Mouse (Mus musculus) forebrain, embryonic 14.5 days (tissue): Measurements from ENCODE around the gene Shisa4. TPM values are rescaled to one million over a fixed set of nuclear protein-coding genes. Genes with fewer than 3 reads are reported as not detected.

Source experiments
- ATAC-seq: fragments of 200-750 bp; cut with Nextera tagmentation; 2 replicates; pipeline ENCODE4 v1.8.0; 2017; ENCODE audit warnings: mild to moderate bottlenecking, moderate library complexity
- DNase-seq: peaks from one replicate; pipeline ENCODE4 v3.0.0-alpha.2; 2015; ENCODE audit warnings: low spot score
- H3K27ac ChIP-seq: fragments of 300-500 bp; sonication (generic); 2 replicates; pipeline ENCODE4 v1.5.1; 2014; ENCODE audit warnings: low read depth, mild to moderate bottlenecking, control low read depth, low read length, moderate library complexity
- H3K27me3 ChIP-seq: fragments of 300-500 bp; sonication (generic); replicated peaks from 2 replicates; pipeline ENCODE4 v1.6.1; 2014; ENCODE audit warnings: low read length, control low read depth, mixed read lengths; ENCODE audit not compliant: control insufficient read depth, insufficient read depth
- H3K36me3 ChIP-seq: fragments of 300-500 bp; sonication (generic); 2 replicates; pipeline ENCODE4 v1.6.1; 2014; ENCODE audit warnings: low read length, control low read depth; ENCODE audit not compliant: control insufficient read depth, insufficient read depth
- H3K4me1 ChIP-seq: fragments of 300-500 bp; sonication (generic); 2 replicates; pipeline ENCODE4 v1.6.1; 2014; ENCODE audit warnings: antibody characterized with exemption, low read length, control low read depth; ENCODE audit not compliant: control insufficient read depth, insufficient read depth
- H3K4me2 ChIP-seq: fragments of 300-500 bp; sonication (generic); 2 replicates; pipeline ENCODE4 v1.6.1; 2014; ENCODE audit warnings: mild to moderate bottlenecking, control low read depth, low read length
- H3K4me3 ChIP-seq: fragments of 300-500 bp; sonication (generic); 2 replicates; pipeline ENCODE4 v1.5.1; 2014; ENCODE audit warnings: low read depth, low read length, control low read depth
- H3K9ac ChIP-seq: fragments of 300-500 bp; sonication (generic); 2 replicates; pipeline ENCODE4 v1.6.1; 2014; ENCODE audit warnings: mild to moderate bottlenecking, low read length, control low read depth, moderate library complexity
- H3K9me3 ChIP-seq: fragments of 300-500 bp; sonication (generic); replicated peaks from 2 replicates; pipeline ENCODE4 v1.6.1; 2016; ENCODE audit warnings: low read length, control low read depth, mixed read lengths; ENCODE audit not compliant: control insufficient read depth
- WGBS: fragments of 180-500 bp; shearing (Covaris S2); extraction: QIAGEN DNeasy Blood & Tissue Kit; methylation state at CpG from one replicate; pipeline ENCODE4 v1.1.7; 2014; 5-methylcytosine and 5-hydroxymethylcytosine counted together
- polyA plus RNA-seq: library from polyadenylated mRNA; unstranded; fragments of >200 nt; fragmentation: Nextera tagmentation; extraction: Ambion mirVana; gene quantifications from 2 replicates; pipeline ENCODE4 v1.2.1, GENCODE M21; 2014

Gene Shisa4
- polyA plus RNA-seq, 1 experiment from 2014 or later, result 62.9 TPM

GRCm38 (mm10) chr1:135359071-135359470, 16.0 kb downstream of the Shisa4 start:
- Histone ChIP-seq H3K27me3 (no peaks in the 10 kb centered on the region), H3K27ac (no peak overlapping the region), H3K36me3 (no peaks in the 10 kb centered on the region), H3K9ac (no peak overlapping the region), H3K4me3 (no peak overlapping the region), H3K9me3 (no peaks in the 10 kb centered on the region; the same call in 1 of the 2 replicates), H3K4me2 (no peak overlapping the region), H3K4me1 (no peaks in the 10 kb centered on the region)
- DNase-seq, result no peak
- ATAC-seq, result no peak
- 27% methylated on average over 2 of the region's 2 CpGs for WGBS

GRCm38 (mm10) chr1:135351953-135352352, 23.1 kb downstream of the Shisa4 start:
- DNase-seq (no peak), ATAC-seq (no peak)
- H3K4me1 ChIP-seq, result no peaks in the 10 kb centered on the region
- H3K9me3 ChIP-seq, result no peaks in the 10 kb centered on the region
- no peak overlapping the region for H3K9ac ChIP-seq
- H3K36me3 ChIP-seq, result no peaks in the 10 kb centered on the region
- no peak overlapping the region for H3K27ac ChIP-seq
- no peak overlapping the region for H3K4me2 ChIP-seq
- no peaks in the 10 kb centered on the region for H3K27me3 ChIP-seq
- 86% methylated on average over 3 of the region's 3 CpGs for WGBS
- H3K4me3 ChIP-seq, result no peak overlapping the region

- WGBS, result 51% methylated on average over 4 of the region's 4 CpGs
- Histone ChIP-seq H3K4me3 (no peak overlapping the region), H3K4me2 (no peak overlapping the region), H3K9ac (no peak overlapping the region), H3K4me1 (no peaks in the 10 kb centered on the region), H3K9me3 (no peaks in the 10 kb centered on the region), H3K27me3 (no peaks in the 10 kb centered on the region), H3K27ac (no peak overlapping the region), H3K36me3 (no peaks in the 10 kb centered on the region)
- no peak for ATAC-seq
- DNase-seq, result peak; percentile 10
These were observed 27.4 kb downstream of the Shisa4 start for GRCm38 (mm10) chr1:135347498-135348169.

GRCm38 (mm10) chr1:135346891-135347290, 28.1 kb downstream of the Shisa4 start:
- 69% methylated on average over 3 of the region's 3 CpGs for WGBS
- H3K4me3 ChIP-seq, result no peak overlapping the region
- no peak for ATAC-seq
- H3K27me3 ChIP-seq, result no peaks in the 10 kb centered on the region
- no peak overlapping the region for H3K9ac ChIP-seq
- no peaks in the 10 kb centered on the region for H3K9me3 ChIP-seq
- no peaks in the 10 kb centered on the region for H3K36me3 ChIP-seq
- DNase-seq, result no peak
- H3K4me2 ChIP-seq, result no peak overlapping the region
- H3K27ac ChIP-seq, result no peak overlapping the region
- H3K4me1 ChIP-seq, result no peaks in the 10 kb centered on the region

- 76% methylated on average over 4 of the region's 4 CpGs for WGBS
- H3K9me3 ChIP-seq, result no peaks in the 10 kb centered on the region
- H3K4me3 ChIP-seq, result no peak overlapping the region
These were observed 31.0 kb downstream of the Shisa4 start for GRCm38 (mm10) chr1:135344026-135344425.

GRCm38 (mm10) chr1:135341947-135342346, 33.1 kb downstream of the Shisa4 start:
- Histone ChIP-seq H3K9me3 (no peaks in the 10 kb centered on the region), H3K4me1 (no peaks in the 10 kb centered on the region), H3K9ac (no peak overlapping the region), H3K4me2 (no peak overlapping the region), H3K27me3 (no peaks in the 10 kb centered on the region), H3K27ac (no peak overlapping the region), H3K36me3 (no peaks in the 10 kb centered on the region), H3K4me3 (no peak overlapping the region)
- DNase-seq (no peak), ATAC-seq (no peak)
- WGBS, result 88% methylated on average over 8 of the region's 8 CpGs

More at GRCm38 (mm10) chr1:135344026-135344425, 31.0 kb downstream of the Shisa4 start:
- DNase-seq, result no peak
- no peak overlapping the region for H3K4me2 ChIP-seq
- no peak for ATAC-seq
- H3K36me3 ChIP-seq, result no peaks in the 10 kb centered on the region
- no peaks in the 10 kb centered on the region for H3K4me1 ChIP-seq
- no peak overlapping the region for H3K27ac ChIP-seq
- no peaks in the 10 kb centered on the region for H3K27me3 ChIP-seq
- H3K9ac ChIP-seq, result no peak overlapping the region

GRCm38 (mm10) chr1:135330578-135330977, 44.5 kb downstream of the Shisa4 start:
- Histone ChIP-seq H3K9me3 (no peaks in the 10 kb centered on the region), H3K4me1 (no peaks in the 10 kb centered on the region), H3K27ac (no peak overlapping the region), H3K4me2 (no peak overlapping the region), H3K9ac (no peak overlapping the region), H3K36me3 (no peaks in the 10 kb centered on the region), H3K4me3 (no peak overlapping the region), H3K27me3 (no peaks in the 10 kb centered on the region)
- no peak for ATAC-seq
- 81% methylated on average over 6 of the region's 6 CpGs for WGBS
- no peak for DNase-seq

- no peak overlapping the region for H3K4me2 ChIP-seq
- no peaks in the 10 kb centered on the region for H3K27me3 ChIP-seq
- 77% methylated on average over 5 of the region's 5 CpGs for WGBS
- no peaks in the 10 kb centered on the region for H3K4me1 ChIP-seq
- no peak overlapping the region for H3K9ac ChIP-seq
- no peaks in the 10 kb centered on the region for H3K9me3 ChIP-seq
- no peak overlapping the region for H3K4me3 ChIP-seq
- H3K36me3 ChIP-seq, result no peaks in the 10 kb centered on the region
- no peak for DNase-seq
- H3K27ac ChIP-seq, result no peak overlapping the region
- no peak for ATAC-seq
These were observed 46.7 kb downstream of the Shisa4 start for GRCm38 (mm10) chr1:135328368-135328767.

- H3K27ac ChIP-seq, result no peak overlapping the region
- no peaks in the 10 kb centered on the region for H3K4me1 ChIP-seq
- no peak overlapping the region for H3K9ac ChIP-seq
- no peak for DNase-seq
- no peak overlapping the region for H3K4me2 ChIP-seq
- H3K27me3 ChIP-seq, result no peaks in the 10 kb centered on the region
- H3K36me3 ChIP-seq, result no peaks in the 10 kb centered on the region
- H3K9me3 ChIP-seq, result no peaks in the 10 kb centered on the region
- no peak for ATAC-seq
- 95% methylated on average over 2 of the region's 2 CpGs for WGBS
- H3K4me3 ChIP-seq, result no peak overlapping the region
These were observed 49.1 kb downstream of the Shisa4 start for GRCm38 (mm10) chr1:135325934-135326333.
